Mouse (Mus musculus) MEL (cell line): ENCODE data around the gene Unc13d.

ENCODE experiments used
- CTCF ChIP-seq, 3 experiments: IDR thresholded peaks in 2 of 3; conservative IDR thresholded peaks in 1 of 3; 2 replicates each; pipeline ENCODE4 v1.5.1; 2011 to 2012; ENCODE audit warnings: low read length in 3 of 3, low read depth in 2 of 3, mild to moderate bottlenecking in 2 of 3, improper control_type of control experiment in 1 of 3, inconsistent platforms in 1 of 3, mixed read lengths in 1 of 3, moderate library complexity in 1 of 3; ENCODE audit not compliant: control insufficient read depth in 1 of 3, insufficient read depth in 1 of 3, poor library complexity in 1 of 3, severe bottlenecking in 1 of 3
- ETS1 ChIP-seq: IDR thresholded peaks from 2 replicates; pipeline ENCODE4 v1.6.1; 2012; ENCODE audit warnings: low read depth, mild to moderate bottlenecking, inconsistent platforms, low read length, improper control_type of control experiment, moderate library complexity
- POLR2A ChIP-seq, 2 experiments: IDR thresholded peaks; 2 replicates each; pipeline ENCODE4 v1.6.1; 2011 to 2012; ENCODE audit warnings: low read length in 2 of 2, mild to moderate bottlenecking in 2 of 2, control low read depth in 1 of 2, improper control_type of control experiment in 1 of 2, low read depth in 1 of 2, moderate library complexity in 1 of 2; ENCODE audit not compliant: control insufficient read depth in 1 of 2, insufficient read depth in 1 of 2, poor library complexity in 1 of 2

DNA sequence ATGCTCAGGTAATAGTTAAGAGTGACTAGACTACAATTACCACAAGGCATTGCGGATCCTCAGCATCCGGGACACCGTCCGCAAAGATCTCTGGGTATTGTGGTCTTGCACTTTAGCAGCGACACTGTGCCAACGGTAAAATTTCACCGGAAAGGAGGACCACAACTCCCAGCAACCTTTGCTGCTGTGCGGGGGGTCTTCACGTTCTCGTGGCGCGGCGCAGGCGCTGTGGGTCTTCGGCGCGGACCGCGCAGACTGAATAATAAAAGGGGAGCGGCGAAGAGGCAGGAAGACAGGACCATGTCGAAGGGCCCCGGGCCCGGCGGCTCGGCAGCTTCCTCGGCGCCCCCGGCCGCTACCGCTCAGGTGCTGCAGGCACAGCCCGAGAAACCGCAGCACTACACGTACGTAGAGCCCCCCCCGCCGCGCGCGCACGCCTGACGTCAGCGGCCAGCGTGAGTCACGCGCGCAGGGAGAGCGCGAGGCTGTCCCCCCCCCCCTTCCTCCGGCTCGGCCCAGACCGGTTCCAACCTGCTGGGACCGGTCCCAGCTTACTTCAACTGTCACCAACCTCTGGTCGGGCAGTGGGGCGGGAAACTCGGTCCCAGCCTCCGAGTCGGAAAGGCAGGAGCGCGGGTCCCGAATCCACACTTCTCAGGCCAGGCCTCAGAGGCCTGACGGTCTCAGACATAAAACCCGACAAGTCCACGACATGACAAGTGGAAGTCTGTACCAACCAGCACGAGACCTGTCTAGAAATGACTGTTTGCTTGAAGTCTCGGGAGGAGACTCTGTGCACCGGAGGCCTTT, 47.5 kb downstream of the Unc13d start, which contains the start of gene Unk:
- TF ChIP-seq CTCF (IDR thresholded peaks at IDR 0.05 in 2 of 3, conservative IDR thresholded peaks at IDR 0.05 in 1 of 3; ENCODE audit: control insufficient read depth in 1 of 3, insufficient read depth in 1 of 3, low read depth in 2 of 3, low read length in 3 of 3, poor library complexity in 1 of 3, severe bottlenecking in 1 of 3): no peak
- peak; percentile 12; the same call in 1 of the 2 replicates for TF ChIP-seq ETS1
- peak; percentile 66 to 77; a peak in 3 of 4 replicates for TF ChIP-seq POLR2A (IDR thresholded peaks at IDR 0.05; ENCODE audit: control insufficient read depth in 1 of 2, insufficient read depth in 1 of 2, low read depth in 1 of 2, low read length in 2 of 2, poor library complexity in 1 of 2)
